Mouse (Mus musculus) MEL (cell line): ENCODE data around the gene Lrriq4. TPM values are rescaled to one million over a fixed set of nuclear protein-coding genes. Genes with fewer than 3 reads are reported as not detected.

Experiments used
- DNase-seq: peaks from one replicate; pipeline ENCODE4 v3.0.0; 2011; ENCODE audit warnings: low read depth, low spot score
- H3K27ac ChIP-seq: 2 replicates; pipeline ENCODE4 v1.5.1; 2012; ENCODE audit warnings: low read depth, mild to moderate bottlenecking, control low read depth, low read length, moderate library complexity; ENCODE audit not compliant: control insufficient read depth
- H3K27me3 ChIP-seq, 2 experiments: fragments of 150-350 bp in 1 of 2; sonication (generic) in 1 of 2; 2 replicates each; pipeline ENCODE4 v1.6.1; 2012; ENCODE audit warnings: low read length in 2 of 2, mild to moderate bottlenecking in 2 of 2, improper control_type of control experiment in 1 of 2, moderate library complexity in 1 of 2; ENCODE audit not compliant: insufficient read depth in 2 of 2, control insufficient read depth in 1 of 2
- H3K36me3 ChIP-seq, 2 experiments: 2 replicates each; pipeline ENCODE4 v1.6.1; 2012 to 2014; ENCODE audit warnings: low read length in 2 of 2, improper control_type of control experiment in 1 of 2, inconsistent platforms in 1 of 2, mild to moderate bottlenecking in 1 of 2; ENCODE audit not compliant: insufficient read depth in 2 of 2, control insufficient read depth in 1 of 2
- H3K4me1 ChIP-seq, 2 experiments: fragments of 150-350 bp in 1 of 2; sonication (generic) in 1 of 2; 2 replicates each; pipeline ENCODE4 v1.6.1; 2012; ENCODE audit warnings: low read length in 2 of 2, improper control_type of control experiment in 1 of 2, mild to moderate bottlenecking in 1 of 2; ENCODE audit not compliant: insufficient read depth in 2 of 2, control insufficient read depth in 1 of 2
- H3K4me3 ChIP-seq, 2 experiments: fragments of 150-350 bp in 1 of 2; sonication (generic) in 1 of 2; 2 replicates each; pipeline ENCODE4 v1.5.1; 2012; ENCODE audit warnings: low read depth in 2 of 2, low read length in 2 of 2, mild to moderate bottlenecking in 2 of 2, moderate library complexity in 2 of 2, control low read depth in 1 of 2, improper control_type of control experiment in 1 of 2; ENCODE audit not compliant: control insufficient read depth in 1 of 2, insufficient read depth in 1 of 2
- H3K79me2 ChIP-seq: 2 replicates; pipeline ENCODE4 v1.6.1; 2012; ENCODE audit warnings: mild to moderate bottlenecking, low read length, moderate library complexity; ENCODE audit not compliant: control insufficient read depth, poor library complexity, insufficient read depth
- H3K9ac ChIP-seq: 2 replicates; pipeline ENCODE4 v1.6.1; 2012; ENCODE audit warnings: low read depth, mild to moderate bottlenecking, control low read depth, low read length, moderate library complexity; ENCODE audit not compliant: control insufficient read depth, poor library complexity, severe bottlenecking
- H3K9me3 ChIP-seq: fragments of 150-350 bp; sonication (generic); replicated peaks from 2 replicates; pipeline ENCODE4 v1.6.1; 2012; ENCODE audit warnings: mild to moderate bottlenecking, low read length, improper control_type of control experiment, moderate library complexity; ENCODE audit not compliant: insufficient read depth
- BHLHE40 ChIP-seq: IDR thresholded peaks from 2 replicates; pipeline ENCODE4 v1.6.1; 2012; ENCODE audit warnings: low read depth, mild to moderate bottlenecking, inconsistent platforms, low read length, improper control_type of control experiment, borderline replicate concordance
- CHD2 ChIP-seq: IDR thresholded peaks from 2 replicates; pipeline ENCODE4 v1.6.1; 2011; ENCODE audit warnings: low read length, improper control_type of control experiment
- ELF1 ChIP-seq: IDR thresholded peaks from 2 replicates; pipeline ENCODE4 v1.6.1; 2014; ENCODE audit warnings: low read depth, mild to moderate bottlenecking, inconsistent platforms, low read length, improper control_type of control experiment, moderate library complexity
- EP300 ChIP-seq, 2 experiments: IDR thresholded peaks; 2 replicates each; pipeline ENCODE4 v1.6.1; 2011; ENCODE audit warnings: improper control_type of control experiment in 2 of 2, low read length in 2 of 2, low read depth in 1 of 2, mild to moderate bottlenecking in 1 of 2
- ETS1 ChIP-seq: IDR thresholded peaks from 2 replicates; pipeline ENCODE4 v1.6.1; 2012; ENCODE audit warnings: low read depth, mild to moderate bottlenecking, inconsistent platforms, low read length, improper control_type of control experiment, moderate library complexity
- GATA1 ChIP-seq: IDR thresholded peaks from 2 replicates; pipeline ENCODE4 v1.6.1; 2011; ENCODE audit warnings: low read depth, low read length, improper control_type of control experiment
- JUND ChIP-seq: IDR thresholded peaks from 2 replicates; pipeline ENCODE4 v1.6.1; 2011; ENCODE audit warnings: low read depth, mild to moderate bottlenecking, improper control_type of control experiment, low read length
- KAT2A ChIP-seq: conservative IDR thresholded peaks from 2 replicates; pipeline ENCODE4 v1.6.1; 2012; ENCODE audit warnings: low read depth, low read length, improper control_type of control experiment, inconsistent platforms
- MAX ChIP-seq: IDR thresholded peaks from 2 replicates; pipeline ENCODE4 v1.6.1; 2011; ENCODE audit warnings: low read length, improper control_type of control experiment
- MAZ ChIP-seq: IDR thresholded peaks from 2 replicates; pipeline ENCODE4 v1.6.1; 2012; ENCODE audit warnings: low read depth, mild to moderate bottlenecking, inconsistent platforms, low read length, improper control_type of control experiment
- MEF2A ChIP-seq: IDR thresholded peaks from 2 replicates; pipeline ENCODE4 v1.6.1; 2014; ENCODE audit warnings: low read depth, mild to moderate bottlenecking, inconsistent platforms, low read length, improper control_type of control experiment; ENCODE audit not compliant: poor library complexity, insufficient replicate concordance, severe bottlenecking; ENCODE audit errors: extremely low read depth
- MYB ChIP-seq: IDR thresholded peaks from 2 replicates; pipeline ENCODE4 v1.6.1; 2011; ENCODE audit warnings: mild to moderate bottlenecking, low read depth, low read length, improper control_type of control experiment
- NELFE ChIP-seq: IDR thresholded peaks from 2 replicates; pipeline ENCODE4 v1.6.1; 2011; ENCODE audit warnings: low read depth, low read length, improper control_type of control experiment
- POLR2AphosphoS5 ChIP-seq: IDR thresholded peaks from 2 replicates; pipeline ENCODE4 v1.6.1; 2012; ENCODE audit warnings: low read depth, borderline replicate concordance, mild to moderate bottlenecking, inconsistent platforms, low read length, moderate library complexity, mixed read lengths
- RCOR1 ChIP-seq: IDR thresholded peaks from 2 replicates; pipeline ENCODE4 v1.6.1; 2012; ENCODE audit warnings: low read depth, mild to moderate bottlenecking, inconsistent platforms, low read length, improper control_type of control experiment
- SIN3A ChIP-seq: IDR thresholded peaks from 2 replicates; pipeline ENCODE4 v1.6.1; 2012; ENCODE audit warnings: low read length, improper control_type of control experiment, inconsistent platforms
- TAL1 ChIP-seq: IDR thresholded peaks from 2 replicates; pipeline ENCODE4 v1.6.1; 2012; ENCODE audit warnings: mild to moderate bottlenecking, inconsistent platforms, low read length, moderate library complexity, mixed read lengths
- TCF12 ChIP-seq: IDR thresholded peaks from 2 replicates; pipeline ENCODE4 v1.6.1; 2014; ENCODE audit warnings: low read depth, mild to moderate bottlenecking, inconsistent platforms, low read length, improper control_type of control experiment, moderate library complexity
- USF1 ChIP-seq: IDR thresholded peaks from 2 replicates; pipeline ENCODE4 v1.6.1; 2014; ENCODE audit warnings: low read depth, mild to moderate bottlenecking, inconsistent platforms, low read length, improper control_type of control experiment, moderate library complexity
- polyA plus RNA-seq, 2 experiments: library from polyadenylated mRNA; stranded (reverse) in 1 of 2; unstranded in 1 of 2; fragments of >175 nt in 1 of 2; fragments of >200 nt in 1 of 2; gene quantifications; 2 replicates each; pipeline versions ENCODE4 v1.2.1 to v1.2.4; 2012; ENCODE audit warnings: low replicate concordance in 2 of 2, low read depth in 1 of 2; ENCODE audit not compliant: insufficient read length in 2 of 2, insufficient read depth in 1 of 2, missing spikeins in 1 of 2
- total RNA-seq: library from RNA; depleted of rRNA; stranded (reverse); fragments of 300-350 nt; gene quantifications from 2 replicates; pipeline ENCODE4 v1.2.3, GENCODE M21; 2012

The Lrriq4 gene
- total and polyA plus RNA-seq, 3 experiments: not detected

- no peaks in the 10 kb centered on the region for H3K27me3 ChIP-seq
- TF ChIP-seq POLR2AphosphoS5: no peak
- no peak for TF ChIP-seq MAX
- TF ChIP-seq NELFE: no peak
- TF ChIP-seq BHLHE40: no peak
- H3K36me3 ChIP-seq: no peaks in the 10 kb centered on the region
These were observed 11.6 kb downstream of the Lrriq4 start for GRCm38 (mm10) chr3:30655937-30656336.

DNA sequence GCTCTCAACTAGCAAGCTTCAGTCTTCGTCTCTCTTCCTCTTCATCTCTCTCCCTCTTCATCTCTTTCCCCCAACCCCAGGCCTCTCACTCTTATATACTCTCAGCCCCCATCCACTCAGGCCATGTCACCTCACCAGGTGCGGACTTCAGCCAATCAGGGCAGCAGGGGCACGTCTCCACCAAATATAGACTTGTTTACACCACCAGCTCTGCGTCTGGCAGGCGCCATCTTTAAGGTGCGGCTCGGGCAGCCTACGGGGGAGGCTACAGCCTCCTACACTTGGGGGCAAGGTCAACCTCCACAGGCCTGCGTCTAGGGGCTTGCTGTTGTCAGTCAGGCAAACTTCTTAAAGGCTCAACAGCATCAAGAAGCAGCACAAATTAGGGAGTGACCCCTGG lies 14.2 kb downstream of the Lrriq4 start:
- Histone ChIP-seq H3K4me1 (no peaks in the 10 kb centered on the region), H3K79me2 (no peaks in the 10 kb centered on the region), H3K9me3 (no peaks in the 10 kb centered on the region), H3K27ac (no peak overlapping the region), H3K4me3 (no peak overlapping the region), H3K9ac (no peak overlapping the region), H3K36me3 (no peaks in the 10 kb centered on the region), H3K27me3 (no peaks in the 10 kb centered on the region)
- TF ChIP-seq KAT2A (no peak), SIN3A (no peak), ELF1 (no peak), MAX (no peak), CHD2 (no peak), MAZ (no peak), USF1 (no peak), JUND (no peak), EP300 (IDR thresholded peaks at IDR 0.05; ENCODE audit: low read depth in 1 of 2, low read length in 2 of 2) (no peak)
- DNase-seq: no peak

More at GRCm38 (mm10) chr3:30655937-30656336, 11.6 kb downstream of the Lrriq4 start:
- Histone ChIP-seq H3K27ac (no peak overlapping the region), H3K79me2 (no peaks in the 10 kb centered on the region), H3K4me1 (no peaks in the 10 kb centered on the region), H3K9ac (no peak overlapping the region), H3K9me3 (no peaks in the 10 kb centered on the region), H3K4me3 (no peak overlapping the region)
- no peak for DNase-seq

DNA sequence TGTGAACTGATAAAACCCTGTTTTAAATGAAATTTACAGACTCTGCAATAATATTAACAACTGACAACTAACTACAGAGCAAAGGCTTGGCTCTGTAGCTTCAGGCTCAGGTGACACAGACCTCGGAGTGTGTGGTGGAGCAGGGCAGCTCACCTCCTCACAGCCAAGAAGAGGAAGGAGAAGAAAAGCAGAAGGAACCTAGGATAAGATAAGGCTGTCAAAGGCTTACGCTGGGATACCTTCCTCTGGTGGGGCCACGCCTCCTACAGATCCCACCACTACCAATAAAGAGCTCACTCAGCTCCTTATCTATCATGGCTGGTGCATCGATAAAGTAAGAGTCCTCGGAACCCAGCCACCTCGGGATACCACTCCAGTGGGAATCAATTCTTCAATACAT lies 38.9 kb downstream of the Lrriq4 start:
- Histone ChIP-seq H3K9me3 (no peaks in the 10 kb centered on the region), H3K36me3 (peaks cover 0 to 11% of the 10 kb centered on the region in 2 experiments; a peak in 2 of 4 replicates), H3K79me2 (no peaks in the 10 kb centered on the region), H3K4me1 (peaks cover 0 to 11% of the 10 kb centered on the region in 2 experiments; a peak in 3 of 4 replicates), H3K27me3 (no peaks in the 10 kb centered on the region), H3K27ac (0 out of 2 replicates have a peak overlapping the region, but pooled peaks have one; percentile 20), H3K4me3 (no peak overlapping the region), H3K9ac (no peak overlapping the region)
- peak; percentile 83 for DNase-seq
- no peak for TF ChIP-seq MEF2A
- no peak for TF ChIP-seq POLR2AphosphoS5
- peak; percentile 83 for TF ChIP-seq RCOR1
- peak; percentile 78 for TF ChIP-seq TCF12
- no peak for TF ChIP-seq ELF1
- no peak for TF ChIP-seq MYB
- peak; percentile 81 to 95 for TF ChIP-seq EP300 (IDR thresholded peaks at IDR 0.05; ENCODE audit: low read depth in 1 of 2, low read length in 2 of 2)
- peak; percentile 57; the same call in 1 of the 2 replicates for TF ChIP-seq ETS1
- peak; percentile 58 for TF ChIP-seq TAL1
- TF ChIP-seq USF1: peak; percentile 34; the same call in 1 of the 2 replicates
- peak; percentile 97 for TF ChIP-seq GATA1
